Mouse (Mus musculus) inflammation-experienced regulatory T-cells, adult 6 months (primary cell): Measurements from ENCODE around the gene Smagp. TPM values are rescaled to one million over a fixed set of nuclear protein-coding genes. Genes with fewer than 3 reads are reported as not detected.
A peak's percentile ranks its signal among the peaks of the same experiment; 100 is the strongest.
"Not testable (repeated sequence)": the region's sequence is repeated elsewhere in the genome, so short reads cannot be mapped to it uniquely, and the experiment has no call there.

Experiments
- ATAC-seq: one replicate; pipeline ENCODE4 v1.8.0; 2017
- polyA plus RNA-seq, 3 experiments: library from polyadenylated mRNA; unstranded; fragments of 100-300 nt; shearing (Covaris generic); gene quantifications; one replicate each; pipeline ENCODE4 v1.2.1; 2017

Gene Smagp
- polyA plus RNA-seq, 3 experiments from 2014 or later: 1.3 TPM; not detected in 2

DNA sequence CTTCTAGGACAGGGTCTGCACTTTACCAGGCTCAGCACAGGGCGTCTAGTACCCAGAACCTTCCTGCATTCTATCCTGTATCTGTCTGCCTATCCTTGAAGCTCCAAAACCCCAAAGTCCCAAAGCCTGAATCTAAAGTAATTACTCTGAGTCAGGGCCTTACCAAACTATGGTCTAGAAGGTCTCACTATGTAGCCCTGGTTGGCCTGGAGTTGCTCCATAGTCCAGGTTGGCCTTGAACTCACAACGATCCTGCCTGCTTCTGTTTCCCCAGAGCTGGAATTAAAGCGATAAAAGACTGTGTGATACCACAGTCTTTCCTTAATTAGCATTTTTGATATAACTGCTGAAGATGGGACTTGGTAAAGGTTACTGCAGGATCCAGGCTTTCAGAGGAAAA lies 12.3 kb downstream of the Smagp start:
- ATAC-seq: no peak

- ATAC-seq: no peak
Measured at GRCm38 (mm10) chr15:100623754-100624153, 13.0 kb downstream of the Smagp start.

GRCm38 (mm10) chr15:100622164-100622563 lies 14.6 kb downstream of the Smagp start:
- peak; percentile 22 for ATAC-seq

GRCm38 (mm10) chr15:100621671-100622070 lies 15.1 kb downstream of the Smagp start:
- ATAC-seq: peak; percentile 13

- no peak for ATAC-seq
Measured at GRCm38 (mm10) chr15:100619200-100619599, 17.5 kb downstream of the Smagp start.

- ATAC-seq: no peak
Measured at GRCm38 (mm10) chr15:100616221-100616620, 20.5 kb downstream of the Smagp start.

DNA sequence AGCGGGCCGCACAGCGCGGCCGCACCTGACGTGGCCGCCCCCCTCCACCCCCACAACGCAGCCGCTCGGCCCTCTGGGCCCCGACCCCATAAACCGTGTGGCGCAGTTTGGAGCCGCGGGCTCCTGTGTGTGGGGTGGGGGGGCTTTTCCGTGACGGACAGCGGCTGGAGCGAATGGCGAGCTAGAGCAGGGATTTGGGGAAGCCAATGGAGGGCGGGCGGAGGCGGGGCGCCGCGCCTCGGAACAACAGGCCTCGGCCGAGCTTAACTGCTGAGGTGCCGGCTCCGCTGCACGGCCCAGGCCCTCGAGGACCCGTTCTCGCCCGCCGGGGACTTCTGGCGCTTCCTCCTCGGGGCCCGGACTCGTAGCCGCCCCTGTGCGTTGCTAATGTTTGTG lies 20.9 kb downstream of the Smagp start:
- peak; percentile 39 for ATAC-seq

GRCm38 (mm10) chr15:100614996-100615824 lies 21.5 kb downstream of the Smagp start, which contains the start of gene Dazap2:
Gene Dazap2, plus strand, starts transcription at chr15:100615349.
- peak; percentile 71 for ATAC-seq

- peak; percentile 17 for ATAC-seq
Measured at GRCm38 (mm10) chr15:100614218-100614995, 22.3 kb downstream of the Smagp start.

DNA sequence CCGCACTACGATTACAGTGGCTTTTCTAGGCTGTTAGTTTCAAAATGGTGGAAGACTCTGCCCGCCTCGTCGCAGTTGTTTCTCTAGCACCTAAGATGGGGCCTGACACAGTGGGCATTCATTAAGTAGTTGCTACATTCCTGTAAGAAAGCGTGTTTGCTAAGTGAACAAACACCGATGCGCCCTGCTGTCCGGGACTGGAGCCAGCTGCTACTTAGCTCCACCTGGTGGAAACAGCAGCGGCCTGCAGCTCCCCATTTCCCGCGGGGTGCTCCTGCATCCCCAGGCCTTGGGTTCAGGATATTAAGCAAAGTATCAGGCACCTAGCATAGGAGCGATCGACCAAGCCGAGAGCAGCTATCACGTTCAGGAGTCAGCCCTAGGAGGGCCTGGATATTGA lies 23.2 kb downstream of the Smagp start:
- ATAC-seq: peak; percentile 16

- ATAC-seq: no peak
Measured at GRCm38 (mm10) chr15:100612432-100612831, 24.3 kb downstream of the Smagp start.

DNA sequence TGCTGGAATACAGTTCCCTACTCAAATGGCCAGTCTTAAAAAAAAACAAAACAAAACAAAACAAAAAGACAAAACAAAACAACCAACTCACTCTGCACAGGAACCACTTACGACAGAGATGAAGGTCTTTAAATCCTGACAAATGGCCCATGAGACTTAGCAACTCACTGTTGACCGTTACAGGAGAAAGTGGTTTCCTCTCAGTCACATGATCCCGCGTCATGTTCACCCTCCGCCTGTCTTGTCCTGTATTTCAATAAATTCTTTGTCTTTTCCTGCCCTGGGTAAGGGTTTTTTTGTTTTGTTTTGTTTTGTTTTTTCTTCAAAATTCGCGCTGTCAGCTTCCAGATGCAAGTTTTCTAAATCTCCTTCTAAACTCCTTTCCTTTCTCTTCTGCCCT lies 24.8 kb downstream of the Smagp start:
- ATAC-seq: no peak

DNA sequence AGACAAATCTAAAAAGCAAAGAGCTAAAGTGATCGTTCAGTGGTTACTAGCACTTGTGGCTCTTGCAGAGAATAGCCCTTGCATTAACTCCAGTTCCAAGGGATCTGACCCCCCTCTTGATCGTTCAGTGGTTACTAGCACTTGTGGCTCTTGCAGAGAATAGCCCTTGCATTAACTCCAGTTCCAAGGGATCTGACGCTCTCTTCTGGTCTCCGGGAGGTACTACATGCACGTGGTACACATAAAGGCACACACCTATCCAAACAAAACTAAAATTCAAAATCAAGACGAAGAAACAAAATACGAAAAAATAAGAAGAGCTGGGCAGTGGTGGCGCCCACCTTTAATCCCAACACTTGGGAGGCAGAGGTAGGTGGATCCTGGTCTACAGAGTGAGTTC lies 30.1 kb downstream of the Smagp start:
- ATAC-seq: not testable (repeated sequence)

DNA sequence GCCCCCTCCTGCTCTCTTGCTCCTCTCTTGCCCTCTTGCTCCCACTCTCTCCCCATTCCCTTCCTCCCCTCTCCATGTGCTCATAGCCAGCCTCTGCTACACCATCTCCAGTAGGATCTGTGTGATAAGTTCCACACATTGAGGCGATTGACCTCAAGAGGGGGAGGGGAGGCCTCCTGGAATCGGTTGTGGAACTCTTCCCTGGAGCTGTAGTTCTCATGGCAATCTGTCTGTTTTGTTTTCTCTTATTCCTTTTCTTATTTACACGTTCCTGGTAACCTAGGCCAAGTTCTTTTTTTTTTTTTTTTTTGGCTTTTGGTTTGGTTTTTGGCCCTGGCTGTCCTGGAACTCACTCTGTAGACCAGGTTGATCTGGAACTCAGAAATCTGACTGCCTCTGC lies 35.1 kb downstream of the Smagp start:
- no peak for ATAC-seq

DNA sequence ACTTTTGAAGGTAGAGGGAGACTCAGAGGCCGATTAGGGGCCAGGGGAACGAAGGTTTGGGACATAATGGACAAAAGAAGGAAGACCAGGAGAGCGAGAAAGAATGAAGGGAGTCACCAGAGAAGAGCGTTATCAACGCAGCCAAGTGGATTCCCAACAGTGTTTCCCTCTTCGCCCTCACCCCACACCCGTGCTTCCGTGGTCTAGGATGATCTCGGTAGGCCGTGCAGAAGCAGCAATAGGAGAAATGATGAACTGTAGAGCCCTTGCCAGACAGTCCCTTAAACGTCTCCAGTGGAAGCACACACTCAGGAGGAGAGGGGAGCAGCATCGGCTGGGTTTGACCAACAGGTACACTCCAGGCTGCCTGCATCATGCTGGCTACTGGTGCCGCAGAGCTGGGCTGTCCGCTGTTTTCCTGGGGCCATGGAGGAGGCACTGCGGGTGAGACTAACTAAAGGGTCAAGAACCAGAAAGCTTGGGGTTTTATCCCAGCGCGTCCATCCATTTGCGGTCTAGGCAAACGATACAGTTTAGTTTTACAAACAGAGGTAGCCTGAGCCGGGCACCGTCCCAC lies 36.0 kb downstream of the Smagp start:
- no peak for ATAC-seq

GRCm38 (mm10) chr15:100600047-100600695 lies 36.6 kb downstream of the Smagp start:
- peak; percentile 69 for ATAC-seq

DNA sequence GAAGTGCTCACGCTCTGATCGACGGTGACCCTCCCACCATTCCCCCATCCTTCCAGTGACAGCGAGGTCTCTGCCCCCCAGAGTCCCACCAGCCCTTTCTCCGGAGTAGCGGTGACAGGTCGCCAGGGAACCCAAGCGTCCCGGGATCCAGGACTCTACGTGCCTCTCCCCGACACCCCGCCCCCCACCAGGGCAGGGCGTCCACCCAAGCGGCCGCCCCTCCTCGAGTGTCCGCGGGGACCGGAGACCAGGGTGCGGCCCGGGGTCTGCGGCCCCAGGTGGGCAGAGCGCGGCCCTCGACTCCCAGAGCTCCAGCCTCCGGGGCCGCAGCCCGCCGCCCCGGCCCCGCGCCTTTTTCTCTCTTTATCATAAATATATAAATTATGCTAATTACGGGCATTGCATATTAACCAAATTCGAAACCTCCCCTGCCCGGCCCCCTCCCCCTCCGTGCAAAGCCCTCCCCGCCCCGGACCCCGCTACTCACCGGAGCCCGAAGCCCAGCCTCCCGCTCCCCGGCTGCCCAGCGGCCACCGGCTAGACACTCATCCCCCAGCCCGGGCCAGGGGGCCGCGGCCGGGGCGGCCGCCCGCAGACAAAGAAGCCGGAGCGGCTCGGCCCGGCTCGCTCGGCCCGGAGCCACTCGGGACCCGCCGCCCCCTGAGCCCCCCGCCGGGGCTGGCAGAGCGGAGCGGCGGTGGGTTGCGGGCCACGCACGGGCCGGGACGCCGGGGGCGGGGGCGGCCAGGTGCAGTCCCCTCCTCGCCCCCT lies 37.3 kb downstream of the Smagp start, which contains the start of gene Pou6f1:
Gene Pou6f1, minus strand, starts transcription at position 709 of the 771 bp plus-strand sequence.
- ATAC-seq: no peak

- peak; percentile 46 for ATAC-seq
Measured at GRCm38 (mm10) chr15:100598883-100599275, 37.9 kb downstream of the Smagp start.

DNA sequence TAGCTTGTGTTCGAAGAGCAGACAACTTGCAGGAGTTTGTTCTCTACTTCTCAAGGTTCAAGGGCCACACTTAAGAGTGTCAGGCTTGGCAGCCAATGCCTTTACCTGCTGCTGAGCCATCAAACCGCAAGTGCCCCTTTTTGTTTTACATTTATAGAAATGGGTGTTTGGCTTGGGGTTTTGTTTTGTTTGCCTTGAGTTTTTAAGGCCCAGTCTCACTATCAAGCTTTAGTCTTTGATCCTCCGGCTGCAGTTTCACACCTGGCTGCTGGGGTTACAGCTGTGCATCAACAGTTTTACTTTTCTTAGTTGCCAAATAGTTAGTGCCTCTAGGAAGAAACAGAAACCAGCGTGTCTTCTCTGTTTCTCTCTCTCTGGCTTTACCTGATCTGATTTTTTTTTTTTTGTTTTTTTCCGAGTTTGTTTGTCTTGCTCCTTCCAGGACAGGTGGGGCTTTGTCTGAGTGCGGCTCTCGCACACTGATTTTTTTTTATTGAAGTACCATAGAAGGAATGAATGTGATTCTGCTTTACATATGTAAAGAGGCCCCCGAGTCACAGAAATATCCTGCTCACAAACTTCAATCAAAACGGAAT lies 38.4 kb downstream of the Smagp start:
- ATAC-seq: peak; percentile 51

- ATAC-seq: no peak
Measured at GRCm38 (mm10) chr15:100592817-100593216, 43.9 kb downstream of the Smagp start.

- ATAC-seq: no peak
Measured at GRCm38 (mm10) chr15:100590436-100590835, 46.3 kb downstream of the Smagp start.
